Mouse (Mus musculus): ENCODE results near the gene Asap2.

GRCm38 (mm10) chr12:21264970-21265369, 274.7 kb downstream of the Asap2 start:
- TF ChIP-seq CTCF (IDR thresholded peaks at IDR 0.05; ENCODE audit: low read depth) (no peak), EP300 (IDR thresholded peaks at IDR 0.05; ENCODE audit: low read depth) (no peak)
